Mouse (Mus musculus): ENCODE results near the gene Slc51b. TPM values are rescaled to one million over a fixed set of nuclear protein-coding genes. Genes with fewer than 3 reads are reported as not detected.

The Slc51b gene
- polyA plus RNA-seq (2014; fragmentation: Illumina TruSeq; extraction: RNeasy Lipid Tissue Mini Kit (QIAGEN cat#74804); ENCODE audit: low read depth, low replicate concordance) = 0.34 TPM

DNA sequence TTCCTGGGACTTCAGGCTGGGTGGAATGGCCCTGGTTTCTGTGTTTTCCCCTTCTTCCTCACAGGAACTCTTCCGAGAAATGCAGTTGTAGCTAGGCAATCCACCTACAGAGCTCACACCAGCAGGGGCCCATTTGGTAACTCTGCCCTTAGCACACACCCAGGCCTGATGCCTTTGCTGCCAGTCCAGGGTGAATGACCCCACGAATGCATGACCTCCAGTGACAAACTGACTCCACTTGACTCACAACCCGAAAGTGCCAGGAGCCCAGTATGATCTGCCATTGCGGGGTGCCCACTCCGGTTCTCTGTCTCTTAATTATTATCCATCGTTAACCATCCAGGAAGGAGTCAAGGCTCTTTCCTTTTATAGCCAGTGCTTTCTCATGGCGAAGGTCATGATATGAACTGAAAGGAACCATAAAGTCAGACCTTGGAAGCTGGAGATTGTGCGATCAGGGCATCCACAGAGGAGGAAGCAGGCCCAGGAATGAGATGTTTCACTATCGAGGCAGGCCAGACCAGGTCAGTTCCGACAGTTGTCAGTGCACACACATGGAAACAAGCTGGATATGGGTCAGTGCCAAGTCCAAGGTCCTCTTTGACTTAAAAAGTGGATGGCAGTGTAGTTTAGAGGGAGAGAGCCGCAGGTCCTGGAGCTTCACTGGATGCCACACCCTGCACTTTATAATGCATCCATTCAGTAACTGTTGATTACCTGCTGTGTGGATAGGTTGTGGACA, at the start of gene Slc51b:
TSS of gene Slc51b (minus strand) at position 196 of the 742 bp plus-strand sequence.

DNA sequence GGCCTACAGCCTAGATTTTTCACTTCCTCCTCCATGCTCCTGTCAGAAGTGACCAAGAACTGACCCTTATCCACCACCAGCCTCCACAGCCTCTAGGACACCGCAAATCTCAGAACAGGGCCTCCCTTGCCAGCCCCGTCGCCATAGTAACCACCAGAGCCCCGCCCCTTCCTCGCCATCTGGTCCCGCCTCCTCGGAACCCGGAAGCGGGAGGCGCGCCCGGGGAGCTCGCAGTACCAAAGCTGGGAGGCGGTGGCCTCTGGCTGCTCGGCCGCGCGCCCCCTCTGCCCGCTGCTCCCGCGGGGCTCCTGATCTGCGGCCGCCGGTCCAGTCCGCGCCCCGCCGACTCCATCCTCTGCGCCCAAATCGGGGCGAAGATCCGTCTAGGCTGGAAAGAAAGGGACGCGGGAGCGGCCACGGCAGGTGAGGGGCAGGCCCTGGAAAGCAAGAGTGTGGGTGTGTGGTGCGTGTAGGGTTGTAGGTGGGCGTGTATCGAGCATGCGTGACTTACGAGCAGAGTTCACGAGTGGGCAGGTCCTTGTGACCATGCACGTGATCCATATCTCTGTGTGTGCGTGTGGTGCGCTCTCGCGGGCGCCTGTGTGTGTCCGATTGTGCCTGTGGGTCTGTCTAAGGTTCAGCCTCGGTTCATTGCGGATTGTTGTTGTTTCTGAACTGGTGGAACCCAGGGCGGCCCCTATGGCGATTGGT, 38.1 kb upstream of the Slc51b start, which contains the start of gene Spg21:
TSS of gene Spg21 (plus strand) at position 216 of the 711 bp plus-strand sequence.

DNA sequence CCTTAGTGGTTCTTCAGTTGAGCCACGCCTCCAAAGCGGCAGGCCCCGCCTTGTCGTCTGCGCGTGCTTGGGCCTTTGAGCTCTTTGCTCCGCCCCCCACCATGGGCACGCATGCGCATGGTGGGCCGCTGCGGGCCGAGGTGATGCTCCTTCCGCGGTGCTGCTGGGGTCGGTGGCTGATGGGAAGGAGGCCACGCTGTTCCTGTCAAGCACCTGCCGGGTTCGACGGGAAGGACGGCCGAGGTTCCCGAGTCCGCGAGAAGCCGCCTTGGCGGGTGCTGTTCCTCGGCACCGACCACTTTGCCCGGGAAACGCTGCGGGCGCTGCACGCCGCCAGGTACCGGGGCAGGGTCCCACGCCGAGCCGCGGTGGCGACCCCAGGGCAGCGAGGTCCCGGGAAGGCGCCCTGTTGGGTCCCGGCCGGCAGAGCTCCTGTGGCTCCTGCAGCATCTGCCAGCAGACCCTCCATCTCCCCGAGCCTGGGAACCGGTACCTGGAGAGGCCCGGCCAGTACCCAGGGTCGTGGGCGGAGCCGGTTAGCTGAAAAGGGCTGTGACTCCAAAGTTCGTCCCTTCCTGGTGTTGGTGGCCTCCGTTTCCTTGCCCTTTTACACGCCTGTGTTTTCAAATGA, 13.0 kb upstream of the Slc51b start, which contains the start of gene Mtfmt:
TSS of gene Mtfmt (plus strand) at position 112 of the 631 bp plus-strand sequence.

DNA sequence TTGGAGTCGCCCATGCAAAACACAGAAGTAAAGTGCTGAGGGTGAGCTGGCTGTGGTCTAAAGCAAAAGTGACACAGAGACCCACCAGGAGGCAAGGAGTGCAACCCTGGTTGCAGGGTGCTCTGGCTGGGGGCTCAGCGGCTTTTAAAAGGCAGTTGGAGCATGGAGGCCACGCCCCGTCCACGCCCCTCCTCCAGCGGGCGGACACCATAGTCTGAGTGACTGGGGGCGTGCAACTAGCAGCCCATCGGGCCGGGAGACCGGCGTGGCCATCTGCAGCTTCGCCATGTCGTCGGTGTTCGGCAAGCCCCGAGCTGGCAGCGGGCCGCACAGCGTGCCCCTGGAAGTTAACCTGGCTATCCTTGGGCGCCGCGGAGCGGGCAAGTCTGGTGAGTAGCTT, 24.5 kb downstream of the Slc51b start, which contains the start of gene Rasl12:
TSS of gene Rasl12 (plus strand) at position 228 of the 400 bp plus-strand sequence.

DNA sequence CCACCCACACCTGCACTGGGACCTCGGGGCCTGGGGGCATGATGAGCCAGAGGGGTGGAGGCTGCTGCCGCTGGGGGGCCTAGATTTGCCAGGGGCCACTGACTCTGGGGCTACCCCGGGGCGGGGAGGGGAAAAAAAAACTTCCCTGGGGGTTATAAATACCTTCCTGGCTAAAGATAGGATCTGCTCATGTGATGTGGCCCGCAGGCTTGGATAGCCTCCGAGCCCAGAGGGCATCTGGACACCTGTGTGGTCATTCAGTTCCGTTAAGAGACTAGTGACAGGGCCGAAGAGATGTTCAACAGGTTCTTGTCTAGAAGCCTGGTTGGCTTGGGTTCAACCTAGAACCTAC, 31.2 kb downstream of the Slc51b start, which contains the start of gene Kbtbd13:
TSS of gene Kbtbd13 (minus strand) at position 40 of the 352 bp plus-strand sequence.

Other genes with a start within 250 kb of the Slc51b start
- 1.7 TPM for gene Parp16, start 227.6 kb downstream of the Slc51b start, polyA plus RNA-seq (2014; fragmentation: Illumina TruSeq; extraction: RNeasy Lipid Tissue Mini Kit (QIAGEN cat#74804); ENCODE audit: low read depth, low replicate concordance)
- gene Cilp, start 157.8 kb downstream of the Slc51b start, polyA plus RNA-seq (2014; fragmentation: Illumina TruSeq; extraction: RNeasy Lipid Tissue Mini Kit (QIAGEN cat#74804); ENCODE audit: low read depth, low replicate concordance) = 0.13 TPM
- gene Clpx, start 128.7 kb downstream of the Slc51b start, polyA plus RNA-seq (2014; fragmentation: Illumina TruSeq; extraction: RNeasy Lipid Tissue Mini Kit (QIAGEN cat#74804); ENCODE audit: low read depth, low replicate concordance) = 224 TPM
- gene Pdcd7, start 76.9 kb downstream of the Slc51b start, polyA plus RNA-seq (2014; fragmentation: Illumina TruSeq; extraction: RNeasy Lipid Tissue Mini Kit (QIAGEN cat#74804); ENCODE audit: low read depth, low replicate concordance) = 19.4 TPM
- not detected for gene Ubap1l, start 61.9 kb downstream of the Slc51b start, polyA plus RNA-seq (2014; fragmentation: Illumina TruSeq; extraction: RNeasy Lipid Tissue Mini Kit (QIAGEN cat#74804); ENCODE audit: low read depth, low replicate concordance)
- 0.21 TPM for gene Kbtbd13, start 31.3 kb downstream of the Slc51b start, polyA plus RNA-seq (2014; fragmentation: Illumina TruSeq; extraction: RNeasy Lipid Tissue Mini Kit (QIAGEN cat#74804); ENCODE audit: low read depth, low replicate concordance)
- 3.0 TPM for gene Rasl12, start 24.4 kb downstream of the Slc51b start, polyA plus RNA-seq (2014; fragmentation: Illumina TruSeq; extraction: RNeasy Lipid Tissue Mini Kit (QIAGEN cat#74804); ENCODE audit: low read depth, low replicate concordance)
- gene Mtfmt, start 12.8 kb upstream of the Slc51b start, polyA plus RNA-seq (2014; fragmentation: Illumina TruSeq; extraction: RNeasy Lipid Tissue Mini Kit (QIAGEN cat#74804); ENCODE audit: low read depth, low replicate concordance) = 8.8 TPM
- gene Spg21, start 38.0 kb upstream of the Slc51b start, polyA plus RNA-seq (2014; fragmentation: Illumina TruSeq; extraction: RNeasy Lipid Tissue Mini Kit (QIAGEN cat#74804); ENCODE audit: low read depth, low replicate concordance) = 38.5 TPM
- not detected for gene Ankdd1a, start 97.2 kb upstream of the Slc51b start, polyA plus RNA-seq (2014; fragmentation: Illumina TruSeq; extraction: RNeasy Lipid Tissue Mini Kit (QIAGEN cat#74804); ENCODE audit: low read depth, low replicate concordance)
- 17.9 TPM for gene Plekho2, start 157.1 kb upstream of the Slc51b start, polyA plus RNA-seq (2014; fragmentation: Illumina TruSeq; extraction: RNeasy Lipid Tissue Mini Kit (QIAGEN cat#74804); ENCODE audit: low read depth, low replicate concordance)
- 0.28 TPM for gene Pif1, start 164.2 kb upstream of the Slc51b start, polyA plus RNA-seq (2014; fragmentation: Illumina TruSeq; extraction: RNeasy Lipid Tissue Mini Kit (QIAGEN cat#74804); ENCODE audit: low read depth, low replicate concordance)
- 2.7 TPM for gene Rbpms2, start 206.7 kb upstream of the Slc51b start, polyA plus RNA-seq (2014; fragmentation: Illumina TruSeq; extraction: RNeasy Lipid Tissue Mini Kit (QIAGEN cat#74804); ENCODE audit: low read depth, low replicate concordance)
- 75.1 TPM for gene Oaz2, start 245.0 kb upstream of the Slc51b start, polyA plus RNA-seq (2014; fragmentation: Illumina TruSeq; extraction: RNeasy Lipid Tissue Mini Kit (QIAGEN cat#74804); ENCODE audit: low read depth, low replicate concordance)